Comparison of ENCODE assay signal across 14 mouse cellular contexts in the genomic region with DNA sequence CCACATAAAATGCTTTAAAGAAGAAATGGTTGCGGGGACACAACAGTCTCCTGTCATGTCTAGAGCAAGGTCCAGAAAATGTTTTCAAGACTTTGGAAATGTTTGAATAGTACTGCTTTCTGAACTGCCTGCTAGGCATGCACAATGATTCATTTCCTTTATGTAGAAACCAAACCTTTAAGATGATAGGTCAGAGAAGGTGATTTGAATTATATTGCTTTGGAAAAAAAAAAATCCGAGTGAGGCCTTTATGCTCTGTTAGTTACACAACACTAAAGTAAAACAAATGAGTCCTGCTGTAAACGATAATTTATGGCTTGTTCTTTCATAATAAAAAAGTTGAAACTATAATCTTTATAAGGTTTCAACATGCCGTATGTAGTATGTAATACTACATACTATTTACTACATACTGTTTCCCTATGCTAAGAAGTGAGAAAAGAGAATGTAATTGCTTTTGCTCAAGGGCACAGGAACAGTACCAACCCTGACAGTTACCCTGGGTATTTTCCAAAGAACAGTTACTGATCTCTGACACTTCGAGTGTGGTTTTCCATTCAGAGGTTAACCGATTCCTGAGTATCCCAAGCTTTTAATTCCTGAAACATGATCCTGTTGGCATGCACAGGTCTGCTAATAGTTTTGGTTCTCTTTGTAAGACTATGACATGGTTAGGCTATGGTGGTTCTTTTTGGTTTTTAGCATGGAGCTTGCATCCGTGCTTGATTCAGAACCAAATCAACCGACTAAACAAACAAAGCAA. TPM values are rescaled to one million over a fixed set of nuclear protein-coding genes. Genes with fewer than 3 reads are reported as not detected.
DNase-seq lines count a peak whose midpoint lies in the region; ATAC-seq and TF ChIP-seq lines count a peak whose summit lies in the region.
"Had no signal": no experiment of that assay in that cellular context is flagged by ENCODE, and none has a peak within 500 bp of the region (broad histone marks: within the 10 kb centered on the region; RNA-seq: fewer than 3 reads in every experiment).

No protein-coding gene starts in this region.

- no peak overlapping the region for H3K9ac ChIP-seq in liver, adult 2 months (ENCODE audit: low read depth, low read length)
- no peak overlapping the region for H3K9ac ChIP-seq in liver, embryonic 11.5 days (ENCODE audit: low read depth, low read length)
- H3K9ac ChIP-seq: heart, embryonic 15.5 days; liver, embryonic 14.5 days had no signal

- no peaks in the 10 kb centered on the region for H3K36me3 ChIP-seq in liver, adult 2 months (ENCODE audit: control insufficient read depth, insufficient read depth, low read length)
- no peaks in the 10 kb centered on the region for H3K36me3 ChIP-seq in liver, embryonic 11.5 days (ENCODE audit: control insufficient read depth, insufficient read depth, low read length)
- no peaks in the 10 kb centered on the region for H3K36me3 ChIP-seq in limb, embryonic 10.5 days
- H3K36me3 ChIP-seq in hindbrain, embryonic 10.5 days: no peaks in the 10 kb centered on the region
- H3K36me3 ChIP-seq: heart, embryonic 15.5 days had no signal

- no peak for TF ChIP-seq POLR2A in liver, adult 2 months (IDR thresholded peaks at IDR 0.05; ENCODE audit: extremely low read depth, insufficient read depth, low read length)

- H3K4me3 ChIP-seq in liver, adult 2 months (ENCODE audit: insufficient read depth, low read depth, low read length): no peak overlapping the region
- no peak overlapping the region for H3K4me3 ChIP-seq in liver, embryonic 11.5 days (ENCODE audit: low read depth, low read length)
- no peak overlapping the region for H3K4me3 ChIP-seq in limb, embryonic 10.5 days
- H3K4me3 ChIP-seq in hindbrain, embryonic 10.5 days: no peak overlapping the region
- H3K4me3 ChIP-seq: heart, embryonic 15.5 days had no signal

- 74% methylated on average over 8 of the region's 8 CpGs for WGBS in liver, adult 2 months
- WGBS in liver, embryonic 11.5 days: 69% methylated on average over 8 of the region's 8 CpGs
- WGBS in limb, embryonic 10.5 days: 47% methylated on average over 8 of the region's 8 CpGs
- 74% methylated on average over 8 of the region's 8 CpGs for WGBS in hindbrain, embryonic 10.5 days

- H3K27ac ChIP-seq in liver, adult 2 months (replicated peaks; ENCODE audit: insufficient read depth, low read depth, low read length): no peak overlapping the region
- no peak overlapping the region for H3K27ac ChIP-seq in liver, embryonic 11.5 days (ENCODE audit: low read depth, low read length)
- H3K27ac ChIP-seq in limb, embryonic 10.5 days: peak overlapping the region; percentile 39; the same call in 1 of the 2 replicates
- H3K27ac ChIP-seq in hindbrain, embryonic 10.5 days: no peak overlapping the region
- H3K27ac ChIP-seq: heart, embryonic 15.5 days; liver, embryonic 14.5 days had no signal

- no peaks in the 10 kb centered on the region for H3K27me3 ChIP-seq in liver, adult 2 months (ENCODE audit: control insufficient read depth, insufficient read depth, low read length)
- H3K27me3 ChIP-seq in liver, embryonic 11.5 days (replicated peaks; ENCODE audit: control insufficient read depth, insufficient read depth, low read length): no peaks in the 10 kb centered on the region
- H3K27me3 ChIP-seq in limb, embryonic 10.5 days (ENCODE audit: low read depth, poor library complexity, severe bottlenecking): no peaks in the 10 kb centered on the region
- H3K27me3 ChIP-seq in hindbrain, embryonic 10.5 days (ENCODE audit: insufficient read depth, poor library complexity, severe bottlenecking): no peaks in the 10 kb centered on the region
- H3K27me3 ChIP-seq: heart, embryonic 15.5 days had no signal

- H3K79me2 ChIP-seq in liver, adult 2 months (ENCODE audit: control insufficient read depth, insufficient read depth, low read length): no peaks in the 10 kb centered on the region

- DNase-seq in liver, adult 2 months (ENCODE audit: extremely low read depth, low read depth, low spot score): peak; percentile 10
- DNase-seq in liver, embryonic 11.5 days (ENCODE audit: low spot score): no peak
- DNase-seq in NIH3T3 (ENCODE audit: low read depth): peak; percentile 59
- DNase-seq in fat pad, adult 2 months (ENCODE audit: extremely low read depth, low read depth, low spot score): peak; percentile 61
- no peak for DNase-seq in limb, embryonic 10.5 days (ENCODE audit: low spot score)
- no peak for DNase-seq in hindbrain, embryonic 10.5 days (ENCODE audit: low spot score)
- no peak for DNase-seq in cerebellum, adult 11-12 months
- DNase-seq: cerebellum, adult 8-10 months; gastrocnemius, postnatal 36 days; kidney, adult 11 months; layer of hippocampus, adult 9-11 months; thymus, postnatal 14 days had no signal

- H3K4me1 ChIP-seq in liver, adult 2 months (ENCODE audit: control insufficient read depth, insufficient read depth, low read length): no peaks in the 10 kb centered on the region
- peaks cover 7% of the 10 kb centered on the region for H3K4me1 ChIP-seq in liver, embryonic 11.5 days (replicated peaks; ENCODE audit: control insufficient read depth, insufficient read depth, low read length)
- peaks cover 30% of the 10 kb centered on the region for H3K4me1 ChIP-seq in limb, embryonic 10.5 days
- peaks cover 9% of the 10 kb centered on the region; the same call in 1 of the 2 replicates for H3K4me1 ChIP-seq in hindbrain, embryonic 10.5 days (replicated peaks)

- no peak overlapping the region for H3K4me2 ChIP-seq in liver, embryonic 11.5 days
- H3K4me2 ChIP-seq: heart, embryonic 15.5 days had no signal

- no peak for ATAC-seq in liver, embryonic 11.5 days (replicated peaks; ENCODE audit: low FRiP score)

- H3K9me3 ChIP-seq in liver, embryonic 11.5 days (ENCODE audit: control insufficient read depth, low read length): no peaks in the 10 kb centered on the region
- no peaks in the 10 kb centered on the region for H3K9me3 ChIP-seq in limb, embryonic 10.5 days (replicated peaks)
- no peaks in the 10 kb centered on the region for H3K9me3 ChIP-seq in hindbrain, embryonic 10.5 days
- H3K9me3 ChIP-seq: heart, embryonic 15.5 days had no signal

- no peak for TF ChIP-seq CTCF in liver, adult 2 months (IDR thresholded peaks at IDR 0.05; ENCODE audit: low read depth, low read length)

RNA-seq across cellular contexts. Expression of a gene that starts 53.9 kb away (rescaled TPM):
- 0.09 TPM in 1 of 2 replicates, not detected in the other for total RNA-seq in liver, adult 2 months (2014; rRNA removed)
- polyA plus RNA-seq in liver, adult 2 months (2012; rRNA removed): 0.02 TPM in 1 of 2 replicates, not detected in the other
- 0.70 and 1.5 TPM in 2 replicates for polyA plus RNA-seq in liver, embryonic 11.5 days (2014; fragmentation: Nextera tagmentation; extraction: Ambion mirVana)
- polyA plus RNA-seq in limb, embryonic 10.5 days (2016; fragmentation: Nextera tagmentation; extraction: Ambion mirVana): 2.9 and 5.7 TPM in 2 replicates
- 5.1 and 7.5 TPM in 2 replicates for polyA plus RNA-seq in hindbrain, embryonic 10.5 days (2016; fragmentation: Nextera tagmentation; extraction: Ambion mirVana)

Comparison
In these comparisons a context has a peak if more than half of its experiments do, and no peak if none do; other contexts are left out.
1. DNase-seq: peak in liver, adult 2 months (single experiment), NIH3T3 (single experiment) and fat pad, adult 2 months (single experiment); none in liver, embryonic 11.5 days (single experiment), limb, embryonic 10.5 days (single experiment), hindbrain, embryonic 10.5 days (single experiment) and cerebellum, adult 11-12 months (single experiment).